Mouse (Mus musculus): ENCODE results near the gene Scarb1. TPM values are rescaled to one million over a fixed set of nuclear protein-coding genes. Genes with fewer than 3 reads are reported as not detected.

Scarb1 gene
- polyA plus RNA-seq, 1 experiment = 16.8 TPM

DNA sequence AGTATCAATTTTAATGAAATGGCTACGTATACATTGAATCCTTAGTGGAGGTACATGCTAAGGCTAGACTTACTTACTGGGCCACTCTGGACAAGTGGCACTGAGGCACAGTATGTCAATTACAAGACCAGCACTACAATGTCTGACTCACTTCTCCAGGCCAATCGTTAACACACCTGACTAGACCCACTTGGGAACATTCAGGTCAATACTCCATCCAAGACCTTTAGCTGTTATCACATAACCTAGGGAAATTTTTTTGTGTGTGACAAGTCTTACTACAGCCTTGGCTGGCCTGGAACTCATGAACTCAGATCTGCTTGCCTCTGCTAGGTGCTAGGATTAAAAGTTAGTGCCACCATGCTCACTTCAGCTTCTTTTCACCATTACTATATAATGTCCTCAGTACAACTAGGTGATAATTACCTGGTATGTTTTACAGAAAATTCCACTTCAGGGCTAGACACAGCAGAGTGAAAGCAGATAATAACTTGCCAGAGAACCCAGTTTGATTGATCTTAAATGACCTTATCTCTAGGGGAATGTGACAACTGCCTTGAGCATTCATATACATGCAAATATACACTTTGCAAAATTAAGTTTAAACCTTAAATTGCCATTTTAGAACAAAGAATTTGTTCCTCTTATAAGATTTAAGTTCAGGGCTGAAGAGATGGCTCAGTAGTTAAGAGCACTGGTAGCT lies 43.8 kb upstream of the Scarb1 start:
- TF ChIP-seq POLR2A (IDR thresholded peaks at IDR 0.05; ENCODE audit: borderline replicate concordance, insufficient read depth, low read length) = no peak
- TF ChIP-seq CTCF (IDR thresholded peaks at IDR 0.05; ENCODE audit: borderline replicate concordance, insufficient read depth, low read depth, low read length) = no peak
- H3K4me1 ChIP-seq (ENCODE audit: control insufficient read depth, insufficient read depth, low read length) = peaks cover 3% of the 10 kb centered on the region; the same call in 1 of the 2 replicates
- no peaks in the 10 kb centered on the region for H3K27me3 ChIP-seq (ENCODE audit: control insufficient read depth, insufficient read depth, low read length)
- no peak for DNase-seq
- H3K4me3 ChIP-seq (replicated peaks; ENCODE audit: insufficient read depth, low read depth, low read length) = no peak overlapping the region
- no peak overlapping the region for H3K27ac ChIP-seq (ENCODE audit: insufficient read depth, low read length)
- 48% methylated on average over 2 of the region's 2 CpGs for WGBS

GRCm38 (mm10) chr5:125383637-125384420 lies 42.9 kb upstream of the Scarb1 start:
- TF ChIP-seq CTCF (IDR thresholded peaks at IDR 0.05; ENCODE audit: borderline replicate concordance, insufficient read depth, low read depth, low read length) (no peak), POLR2A (IDR thresholded peaks at IDR 0.05; ENCODE audit: borderline replicate concordance, insufficient read depth, low read length) (peak; percentile 6; the same call in 1 of the 2 replicates)
- no peak for DNase-seq
- WGBS = 57% methylated on average over 3 of the region's 3 CpGs
- Histone ChIP-seq H3K4me3 (replicated peaks; ENCODE audit: insufficient read depth, low read depth, low read length) (no peak overlapping the region), H3K4me1 (ENCODE audit: control insufficient read depth, insufficient read depth, low read length) (peaks cover 3% of the 10 kb centered on the region; the same call in 1 of the 2 replicates), H3K27ac (ENCODE audit: insufficient read depth, low read length) (no peak overlapping the region), H3K27me3 (ENCODE audit: control insufficient read depth, insufficient read depth, low read length) (no peaks in the 10 kb centered on the region)

GRCm38 (mm10) chr5:125382673-125383558 lies 42.0 kb upstream of the Scarb1 start:
- H3K4me3 ChIP-seq (replicated peaks; ENCODE audit: insufficient read depth, low read depth, low read length) = no peak overlapping the region
- WGBS = 32% methylated on average over 6 of the region's 6 CpGs
- DNase-seq = peak; percentile 63 to 69
- no peak overlapping the region for H3K27ac ChIP-seq (ENCODE audit: insufficient read depth, low read length)
- H3K27me3 ChIP-seq (ENCODE audit: control insufficient read depth, insufficient read depth, low read length) = no peaks in the 10 kb centered on the region
- TF ChIP-seq CTCF (IDR thresholded peaks at IDR 0.05; ENCODE audit: borderline replicate concordance, insufficient read depth, low read depth, low read length) (peak; percentile 80), POLR2A (IDR thresholded peaks at IDR 0.05; ENCODE audit: borderline replicate concordance, insufficient read depth, low read length) (peak; percentile 29; the same call in 1 of the 2 replicates)
- H3K4me1 ChIP-seq (ENCODE audit: control insufficient read depth, insufficient read depth, low read length) = peaks cover 3% of the 10 kb centered on the region; the same call in 1 of the 2 replicates

GRCm38 (mm10) chr5:125381954-125382672 lies 41.2 kb upstream of the Scarb1 start:
- no peak for DNase-seq
- no peak overlapping the region for H3K27ac ChIP-seq (ENCODE audit: insufficient read depth, low read length)
- peaks cover 3% of the 10 kb centered on the region; the same call in 1 of the 2 replicates for H3K4me1 ChIP-seq (ENCODE audit: control insufficient read depth, insufficient read depth, low read length)
- 65% methylated on average over 5 of the region's 5 CpGs for WGBS
- no peak for TF ChIP-seq CTCF (IDR thresholded peaks at IDR 0.05; ENCODE audit: borderline replicate concordance, insufficient read depth, low read depth, low read length)
- no peak for TF ChIP-seq POLR2A (IDR thresholded peaks at IDR 0.05; ENCODE audit: borderline replicate concordance, insufficient read depth, low read length)
- H3K27me3 ChIP-seq (ENCODE audit: control insufficient read depth, insufficient read depth, low read length) = no peaks in the 10 kb centered on the region
- H3K4me3 ChIP-seq (replicated peaks; ENCODE audit: insufficient read depth, low read depth, low read length) = no peak overlapping the region

DNA sequence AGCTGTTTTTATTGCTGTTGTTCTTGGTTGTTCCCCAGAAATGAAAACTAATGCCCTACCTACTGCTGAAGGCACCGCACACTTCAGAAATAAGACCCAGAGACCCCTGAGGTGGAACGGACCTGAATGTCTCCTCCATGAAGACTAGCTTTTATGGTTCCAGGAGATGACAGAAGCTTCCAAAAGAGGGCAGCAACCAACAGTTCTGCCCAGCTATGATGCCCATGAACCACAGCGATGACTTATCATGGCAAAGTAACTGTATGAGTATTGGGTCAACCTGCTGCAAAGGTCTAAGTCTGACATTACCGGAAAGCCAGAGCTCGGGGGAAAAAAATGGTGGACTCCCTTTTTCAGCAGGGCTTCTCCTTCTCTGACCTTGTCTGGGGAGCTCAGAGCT lies 38.0 kb upstream of the Scarb1 start:
- Histone ChIP-seq H3K4me1 (ENCODE audit: control insufficient read depth, insufficient read depth, low read length) (no peaks in the 10 kb centered on the region; the same call in 1 of the 2 replicates), H3K4me3 (replicated peaks; ENCODE audit: insufficient read depth, low read depth, low read length) (no peak overlapping the region), H3K27me3 (ENCODE audit: control insufficient read depth, insufficient read depth, low read length) (no peaks in the 10 kb centered on the region), H3K27ac (ENCODE audit: insufficient read depth, low read length) (no peak overlapping the region)
- no peak for DNase-seq
- WGBS = 70% methylated on average over 5 of the region's 5 CpGs
- TF ChIP-seq CTCF (IDR thresholded peaks at IDR 0.05; ENCODE audit: borderline replicate concordance, insufficient read depth, low read depth, low read length) (no peak), POLR2A (IDR thresholded peaks at IDR 0.05; ENCODE audit: borderline replicate concordance, insufficient read depth, low read length) (no peak)

GRCm38 (mm10) chr5:125377214-125377613 lies 36.3 kb upstream of the Scarb1 start:
- TF ChIP-seq POLR2A (IDR thresholded peaks at IDR 0.05; ENCODE audit: borderline replicate concordance, insufficient read depth, low read length) (no peak), CTCF (IDR thresholded peaks at IDR 0.05; ENCODE audit: borderline replicate concordance, insufficient read depth, low read depth, low read length) (no peak)
- no peak overlapping the region for H3K27ac ChIP-seq (ENCODE audit: insufficient read depth, low read length)
- H3K4me3 ChIP-seq (replicated peaks; ENCODE audit: insufficient read depth, low read depth, low read length) = no peak overlapping the region
- no peaks in the 10 kb centered on the region for H3K27me3 ChIP-seq (ENCODE audit: control insufficient read depth, insufficient read depth, low read length)
- WGBS = 58% methylated on average over 7 of the region's 7 CpGs
- no peaks in the 10 kb centered on the region for H3K4me1 ChIP-seq (ENCODE audit: control insufficient read depth, insufficient read depth, low read length)
- DNase-seq = no peak

GRCm38 (mm10) chr5:125375871-125376270 lies 35.0 kb upstream of the Scarb1 start:
- Histone ChIP-seq H3K4me1 (ENCODE audit: control insufficient read depth, insufficient read depth, low read length) (no peaks in the 10 kb centered on the region), H3K4me3 (replicated peaks; ENCODE audit: insufficient read depth, low read depth, low read length) (no peak overlapping the region), H3K27me3 (ENCODE audit: control insufficient read depth, insufficient read depth, low read length) (no peaks in the 10 kb centered on the region), H3K27ac (ENCODE audit: insufficient read depth, low read length) (no peak overlapping the region)
- 84% methylated on average over 2 of the region's 2 CpGs for WGBS
- TF ChIP-seq POLR2A (IDR thresholded peaks at IDR 0.05; ENCODE audit: borderline replicate concordance, insufficient read depth, low read length) = no peak
- no peak for TF ChIP-seq CTCF (IDR thresholded peaks at IDR 0.05; ENCODE audit: borderline replicate concordance, insufficient read depth, low read depth, low read length)
- DNase-seq = no peak

All from cerebellum, adult 2 months (tissue).